Mouse (Mus musculus) heart, postnatal 10 days (tissue): ENCODE measurements around the gene 9930111J21Rik2. TPM values are rescaled to one million over a fixed set of nuclear protein-coding genes. Genes with fewer than 3 reads are reported as not detected.
A peak's percentile ranks its signal among the peaks of the same experiment; 100 is the strongest.
"Not testable (repeated sequence)": the region's sequence is repeated elsewhere in the genome, so short reads cannot be mapped to it uniquely, and the experiment has no call there.

ENCODE experiments used
- DNase-seq, 2 experiments: peaks; one replicate each; pipeline ENCODE4 v3.0.0; 2021
- intact Hi-C: fragments of 180-260 bp; cut with DNase I; formaldehyde crosslinking; loops from one replicate; pipeline ENCODE4 v1.15.1; 2025
- total RNA-seq, 2 experiments: library from RNA; stranded (reverse); gene quantifications; 2 replicates each; pipeline ENCODE4 v1.2.3; 2021

9930111J21Rik2 gene
- total RNA-seq, 2 experiments from 2014 or later, result 6.8 to 7.3 TPM

DNA sequence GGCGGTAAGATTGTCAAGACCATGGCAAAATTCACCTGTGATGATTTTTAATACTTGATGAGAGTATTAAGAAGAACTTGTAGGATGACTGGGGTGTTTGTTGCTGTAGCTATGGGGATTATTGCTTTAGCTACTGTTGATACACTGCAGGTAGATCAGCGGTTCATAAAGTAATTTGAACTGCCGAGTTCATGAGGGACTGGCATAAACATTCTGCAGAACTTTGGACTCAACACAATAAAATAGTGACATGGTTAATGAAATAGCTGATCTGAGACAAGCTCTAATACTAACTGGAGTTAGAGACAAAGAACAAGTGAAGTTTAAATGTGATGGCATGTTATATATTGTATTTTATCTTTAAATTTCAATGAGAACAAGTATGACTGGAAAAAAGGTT is 27.7 kb upstream of the 9930111J21Rik2 start:
- no peak for DNase-seq
- intact Hi-C loops, result loop anchor here (1.0 kb wide), 1 partner anchor 156 kb away; no protein-coding TSS in a partner anchor

DNA sequence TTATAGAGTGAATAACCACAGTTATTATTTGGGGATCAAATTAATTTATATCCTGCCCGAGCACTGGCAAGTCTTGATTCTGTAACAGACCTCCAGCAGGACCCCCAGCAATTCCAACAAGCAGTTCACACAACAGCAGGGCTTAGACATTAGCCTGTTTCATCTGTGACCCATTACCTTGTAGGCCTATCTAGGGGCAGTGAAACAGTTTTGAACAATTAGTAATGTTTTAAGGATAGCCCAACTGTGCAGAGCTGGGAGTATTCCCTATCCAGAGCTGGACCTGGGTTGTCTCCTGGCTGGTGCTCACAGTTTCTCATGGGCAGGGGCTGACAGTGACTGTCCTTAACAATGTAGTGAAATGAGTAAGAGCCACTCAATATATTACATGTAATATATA is 26.0 kb upstream of the 9930111J21Rik2 start:
- intact Hi-C loops, result no loop called here
- no peak for DNase-seq

DNA sequence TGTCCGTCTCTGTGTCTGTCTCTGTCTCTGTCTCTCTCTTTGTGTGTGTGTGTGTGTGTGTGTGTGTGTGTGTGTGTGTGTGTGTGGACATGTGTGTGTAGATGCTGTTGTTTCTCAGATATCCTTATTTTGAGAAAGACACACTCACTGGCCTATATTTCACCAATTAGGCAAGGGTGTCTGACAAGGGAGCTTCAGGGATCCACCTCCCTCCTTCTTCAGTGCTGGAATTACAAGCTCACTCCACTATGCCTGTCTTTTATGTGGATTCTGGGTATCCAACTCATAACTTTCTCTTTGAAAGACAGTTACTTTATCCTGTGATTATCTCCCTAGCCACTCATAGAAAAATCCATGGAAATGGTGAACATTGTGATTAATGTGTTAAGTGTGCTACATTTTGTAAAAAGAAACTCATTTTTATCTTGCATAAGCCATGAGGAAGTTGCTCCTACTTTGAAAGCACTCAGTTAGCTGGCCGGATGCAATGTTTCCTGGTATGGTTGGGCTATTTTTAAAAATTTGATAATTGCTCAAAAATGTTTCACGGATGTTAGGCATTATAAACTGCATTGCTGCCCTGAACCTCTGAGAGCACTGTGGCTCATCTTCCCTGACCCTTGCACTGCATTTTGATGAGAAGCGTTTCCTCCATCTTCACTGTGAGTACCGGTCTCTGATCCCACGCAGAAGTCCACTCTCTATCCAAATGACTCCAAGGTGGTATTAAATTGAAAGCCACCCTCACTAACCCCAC is 25.1 kb upstream of the 9930111J21Rik2 start, which contains the start of gene Ifi47:
Gene Ifi47, plus strand, starts transcription at position 587 of the 757 bp plus-strand sequence.
- peak; percentile 40 to 48 for DNase-seq

DNA sequence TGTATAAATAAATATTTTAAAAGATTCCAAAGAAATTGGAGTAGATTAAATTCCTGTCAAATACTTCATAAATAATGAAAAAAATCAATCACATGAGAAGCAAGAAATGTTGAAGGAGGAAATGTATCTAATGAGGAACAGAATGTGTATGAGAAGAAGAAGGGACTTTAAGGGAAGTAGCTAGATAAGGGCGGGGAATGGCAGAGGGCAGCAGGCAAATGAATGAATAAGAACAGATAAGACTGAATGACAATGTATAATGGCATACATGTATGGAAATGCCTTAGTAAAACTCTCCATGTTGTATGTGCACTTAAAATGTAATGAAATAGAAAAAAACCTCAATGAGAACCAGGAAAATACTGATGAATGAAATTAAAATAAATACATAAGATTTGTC is 17.3 kb upstream of the 9930111J21Rik2 start:
- no peak for DNase-seq
- intact Hi-C loops, result no loop called here

More for the DNA sequence above, 25.1 kb upstream of the 9930111J21Rik2 start, which contains the start of gene Ifi47:
- intact Hi-C loops, result not testable (repeated sequence)

DNA sequence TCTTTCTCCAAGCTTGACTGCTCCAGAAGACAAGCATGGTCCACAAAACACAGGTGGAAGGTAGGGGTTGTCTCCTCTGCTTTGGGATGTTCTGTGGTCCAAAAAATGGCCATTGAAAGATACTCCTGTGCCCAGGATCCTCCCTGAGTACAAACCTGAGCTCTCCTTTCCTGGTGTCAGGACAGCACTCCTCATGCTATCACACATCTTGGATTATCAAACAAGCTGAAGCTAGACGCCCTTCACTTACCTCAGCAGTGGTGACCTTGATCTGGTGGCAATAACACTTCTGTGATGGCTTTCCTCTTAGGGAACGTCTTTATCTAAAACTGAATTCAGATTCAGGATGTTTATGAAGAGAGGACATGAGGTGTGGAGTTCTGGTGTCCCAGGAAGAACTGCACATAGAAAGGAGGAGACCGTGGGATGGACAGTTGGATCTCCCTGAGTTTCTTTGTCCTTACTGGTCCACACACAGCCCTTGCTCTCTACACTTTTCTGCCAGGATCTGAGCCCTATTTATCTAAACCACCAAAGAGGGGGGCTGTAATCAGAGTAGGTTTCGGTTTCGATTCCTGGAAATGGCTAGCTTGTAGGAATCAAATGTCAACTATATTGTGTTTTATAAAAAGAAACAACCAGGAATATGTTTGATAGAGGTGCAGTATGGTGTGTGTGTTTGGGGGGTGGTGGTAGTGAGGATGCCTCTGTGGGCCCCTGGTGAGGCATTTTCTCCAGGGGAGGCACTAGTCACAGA is 12.8 kb upstream of the 9930111J21Rik2 start, which contains the start of gene Tgtp2:
Gene Tgtp2, minus strand, starts transcription at position 494 of the 757 bp plus-strand sequence.
- DNase-seq, intact Hi-C loops: not testable (repeated sequence)

DNA sequence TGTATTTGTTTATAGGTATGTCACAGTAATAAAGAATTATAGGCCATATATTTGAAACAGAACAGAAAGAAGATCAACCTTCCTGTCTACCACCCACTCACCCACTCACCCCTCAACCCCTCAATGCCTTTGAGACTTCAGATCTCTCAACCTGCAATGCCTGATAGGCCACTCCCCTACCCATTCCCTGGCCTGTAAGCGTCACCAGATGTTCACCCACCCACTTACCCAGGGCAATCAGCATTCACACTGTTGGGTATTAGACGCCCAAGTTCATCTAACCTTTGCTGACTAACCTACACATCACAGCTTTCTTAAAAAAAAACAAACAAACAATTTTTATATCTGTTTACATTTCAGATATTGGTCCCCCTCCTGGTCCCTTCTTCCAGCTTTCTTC is 10.8 kb upstream of the 9930111J21Rik2 start:
- DNase-seq, intact Hi-C loops: not testable (repeated sequence)

DNA sequence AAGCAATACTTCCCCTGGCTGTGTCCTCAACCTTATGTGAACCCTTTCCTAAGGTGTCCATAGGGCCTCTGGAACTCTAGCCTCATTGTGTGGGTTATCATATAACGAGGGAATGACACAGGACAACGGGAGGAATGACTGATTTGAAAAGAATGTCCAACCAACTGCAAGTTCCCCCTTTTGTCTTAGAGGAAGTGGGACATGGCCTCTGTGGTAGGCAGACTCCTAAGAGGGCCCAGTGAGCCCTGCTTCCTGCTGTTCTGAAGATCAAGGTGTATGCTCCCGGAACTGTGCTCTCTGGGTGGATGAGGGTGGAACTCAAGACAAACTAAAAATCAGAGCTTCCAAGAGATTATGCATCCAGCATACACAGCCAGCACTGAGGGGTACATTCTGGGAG is 9.0 kb upstream of the 9930111J21Rik2 start:
- intact Hi-C loops, DNase-seq: not testable (repeated sequence)

DNA sequence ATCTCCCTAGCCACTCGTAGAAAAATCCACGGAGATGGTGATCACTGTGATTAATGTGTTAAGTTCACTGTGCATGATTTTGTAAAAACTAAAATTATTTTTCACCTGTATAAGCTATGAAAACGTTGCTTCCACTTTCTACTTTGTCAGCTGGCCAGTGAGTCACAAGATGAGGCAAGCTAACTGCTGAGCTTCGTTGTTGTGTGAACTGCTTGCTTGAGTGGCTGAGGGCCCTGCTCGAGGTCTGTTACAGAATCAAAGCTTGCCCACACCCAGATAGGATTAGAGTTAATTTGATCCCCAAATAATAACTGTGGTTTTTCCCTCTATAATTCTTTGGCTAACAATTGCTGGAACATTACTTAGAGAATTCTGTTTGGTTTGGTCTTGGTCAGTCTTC is 852 bp upstream of the 9930111J21Rik2 start:
- intact Hi-C loops, DNase-seq: not testable (repeated sequence)

DNA sequence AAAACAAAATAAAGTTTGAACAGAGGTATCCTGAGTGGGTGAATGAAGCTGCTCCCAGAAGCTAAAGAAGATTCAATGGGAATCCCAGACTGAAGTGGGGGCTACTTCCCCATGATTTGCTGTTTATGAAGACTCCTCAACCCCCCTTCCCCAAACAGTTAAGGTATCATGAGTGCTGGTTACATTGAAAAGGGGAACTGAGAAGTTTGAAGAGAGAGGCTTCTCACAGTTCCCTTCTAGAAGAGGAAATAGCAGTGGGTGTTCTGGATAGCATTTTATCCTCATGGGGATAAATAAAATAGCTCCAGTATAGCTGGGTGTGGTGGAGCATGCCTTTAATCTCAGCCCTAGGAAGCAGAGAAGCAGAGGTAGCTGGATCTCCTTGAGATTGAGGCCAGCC is 978 bp downstream of the 9930111J21Rik2 start:
- DNase-seq, intact Hi-C loops: not testable (repeated sequence)

DNA sequence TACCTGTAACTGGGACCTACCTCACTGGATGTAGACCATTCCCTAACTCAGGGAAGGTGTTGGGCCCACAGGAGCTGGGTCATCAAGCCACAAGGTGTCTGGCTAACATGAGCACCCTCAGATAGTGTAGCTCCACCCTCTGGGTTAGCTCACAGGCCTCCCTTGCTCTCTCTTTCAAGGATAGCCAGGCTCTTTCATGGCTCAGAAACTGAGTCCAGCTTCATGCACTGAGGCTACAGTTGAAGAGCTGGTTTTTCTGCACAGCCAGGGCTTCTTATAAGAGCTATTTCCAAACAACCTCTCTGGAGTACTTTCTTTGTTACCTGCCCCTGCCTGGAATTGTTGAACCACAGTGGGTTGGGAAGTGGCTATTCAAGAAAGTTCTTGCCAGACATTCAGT is 39.0 kb downstream of the 9930111J21Rik2 start:
- DNase-seq, intact Hi-C loops: not testable (repeated sequence)

DNA sequence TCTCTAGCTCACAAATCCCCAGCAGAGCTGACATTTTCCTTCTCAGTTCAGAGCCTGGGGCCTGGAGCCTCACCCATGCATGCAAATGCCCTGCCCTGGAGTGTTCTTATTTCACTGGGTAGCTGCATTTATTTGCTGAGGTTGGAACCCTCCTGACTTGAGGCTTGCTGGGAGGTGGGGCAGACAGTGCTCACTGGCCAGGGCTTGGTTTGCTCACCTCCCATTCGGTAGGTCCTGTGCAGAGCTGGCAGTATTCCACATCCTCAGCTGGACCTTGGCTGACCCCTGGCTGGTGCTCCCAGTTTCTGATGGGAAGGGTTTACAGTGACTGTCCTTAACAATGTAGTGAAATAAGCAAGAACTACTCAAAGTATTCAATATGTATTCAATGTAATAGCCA is 44.3 kb downstream of the 9930111J21Rik2 start:
- intact Hi-C loops, DNase-seq: not testable (repeated sequence)

DNA sequence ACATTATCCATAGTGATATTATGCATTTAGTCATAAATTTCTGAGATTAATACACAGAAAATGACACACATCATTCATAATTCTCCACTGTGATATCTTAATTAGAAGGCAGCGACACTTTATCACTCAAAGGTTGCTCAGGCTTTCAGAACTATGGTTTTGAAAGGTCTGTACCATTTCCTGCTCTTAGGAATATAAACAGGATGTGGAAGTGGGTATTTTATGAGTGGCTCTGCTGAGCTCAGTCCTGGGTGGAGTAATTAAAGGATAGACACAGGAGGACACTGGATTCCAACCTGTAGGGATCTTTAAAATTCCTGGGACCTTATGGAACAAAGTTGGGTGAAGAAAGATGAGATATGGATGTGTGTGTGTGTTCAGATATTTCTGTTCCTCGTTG is 44.7 kb downstream of the 9930111J21Rik2 start:
- DNase-seq, intact Hi-C loops: not testable (repeated sequence)

DNA sequence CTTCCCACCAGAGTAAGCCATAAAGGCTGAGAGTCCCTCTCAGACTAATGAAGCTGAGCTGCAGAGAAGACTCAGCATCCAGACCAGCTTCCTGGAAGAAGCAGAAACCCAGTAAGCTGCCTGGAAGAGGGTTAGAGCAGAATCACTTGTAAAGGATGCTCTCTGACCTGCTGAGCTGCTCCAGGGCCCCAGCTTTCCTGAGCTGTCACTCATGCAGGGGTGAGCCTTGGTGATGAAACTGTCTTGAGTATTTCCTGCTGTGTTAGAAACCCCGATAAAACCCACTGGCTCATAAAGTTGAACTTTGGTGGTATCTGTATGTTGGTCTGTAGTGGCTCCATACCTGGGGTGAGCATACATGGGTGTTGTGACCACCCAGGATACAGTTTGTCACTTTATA is 50.6 kb downstream of the 9930111J21Rik2 start:
- DNase-seq, intact Hi-C loops: not testable (repeated sequence)

DNA sequence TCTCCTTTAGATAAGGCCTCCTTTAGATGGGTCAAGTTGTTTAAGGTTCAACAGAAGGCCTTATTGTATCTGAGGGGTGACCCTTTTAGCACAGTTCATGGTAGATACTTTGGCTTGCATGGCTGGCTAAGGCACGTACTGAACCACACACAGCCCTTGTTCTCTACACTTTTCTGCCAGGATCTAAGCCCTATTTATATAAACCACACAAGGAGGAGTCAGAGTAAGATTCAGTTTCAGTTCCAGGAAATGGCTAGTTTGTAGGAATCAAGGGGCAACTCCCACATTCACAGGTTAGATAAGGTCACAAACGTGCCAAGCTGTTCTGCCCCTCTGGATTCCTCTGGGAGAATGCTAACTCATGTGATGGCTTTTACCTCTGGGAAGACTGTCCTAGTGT is 57.0 kb downstream of the 9930111J21Rik2 start, which contains the start of gene Tgtp1:
Gene Tgtp1, minus strand, starts transcription at position 155 of the 400 bp plus-strand sequence.
- DNase-seq, intact Hi-C loops: not testable (repeated sequence)

DNA sequence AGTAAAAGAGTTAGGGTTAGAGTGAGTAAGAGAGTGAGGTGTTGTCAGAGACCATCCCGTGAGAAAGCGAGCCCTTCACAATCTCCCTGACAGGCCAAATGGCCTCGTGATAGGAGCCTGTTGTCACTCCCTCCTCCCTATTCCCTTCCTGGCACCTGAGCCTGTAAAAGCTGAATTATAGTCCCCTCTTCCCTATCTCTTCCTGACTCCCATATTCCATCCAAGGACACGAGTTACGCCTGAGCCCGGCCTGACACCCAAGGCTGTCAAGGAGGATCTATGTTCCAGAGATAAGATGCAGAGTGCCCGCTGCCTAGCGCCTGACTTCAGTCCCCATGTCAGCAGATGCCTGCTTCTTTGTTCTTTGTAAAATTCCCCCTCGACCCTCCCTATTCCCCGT is 57.7 kb downstream of the 9930111J21Rik2 start:
- intact Hi-C loops, DNase-seq: not testable (repeated sequence)

DNA sequence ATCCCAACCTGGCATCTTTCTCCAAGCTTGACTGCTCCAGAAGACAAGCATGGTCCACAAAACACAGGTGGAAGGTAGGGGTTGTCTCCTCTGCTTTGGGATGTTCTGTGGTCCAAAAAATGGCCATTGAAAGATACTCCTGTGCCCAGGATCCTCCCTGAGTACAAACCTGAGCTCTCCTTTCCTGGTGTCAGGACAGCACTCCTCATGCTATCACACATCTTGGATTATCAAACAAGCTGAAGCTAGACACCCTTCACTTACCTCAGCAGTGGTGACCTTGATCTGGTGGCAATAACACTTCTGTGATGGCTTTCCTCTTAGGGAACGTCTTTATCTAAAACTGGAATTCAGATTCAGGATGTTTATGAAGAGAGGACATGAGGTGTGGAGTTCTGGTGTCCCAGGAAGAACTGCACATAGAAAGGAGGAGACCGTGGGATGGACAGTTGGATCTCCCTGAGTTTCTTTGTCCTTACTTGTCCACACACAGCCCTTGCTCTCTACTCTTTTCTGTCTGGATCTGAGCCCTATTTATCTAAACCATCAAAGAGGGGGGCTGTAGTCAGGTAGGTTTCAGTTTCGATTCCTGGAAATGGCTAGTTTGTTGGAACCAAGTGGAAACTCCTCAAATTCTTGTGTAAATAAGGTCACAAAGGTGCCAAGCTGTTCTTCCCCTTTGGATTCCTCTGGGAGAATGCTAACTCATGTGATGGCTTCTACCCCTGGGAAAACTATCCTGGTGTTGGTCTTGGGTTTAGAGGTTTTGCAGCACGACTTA is 59.1 kb downstream of the 9930111J21Rik2 start, which contains the start of gene Gm12185:
Gene Gm12185, minus strand, starts transcription at position 487 of the 781 bp plus-strand sequence.
- DNase-seq, result peak in 1 of 2 experiments; percentile 7
- intact Hi-C loops, result not testable (repeated sequence)

DNA sequence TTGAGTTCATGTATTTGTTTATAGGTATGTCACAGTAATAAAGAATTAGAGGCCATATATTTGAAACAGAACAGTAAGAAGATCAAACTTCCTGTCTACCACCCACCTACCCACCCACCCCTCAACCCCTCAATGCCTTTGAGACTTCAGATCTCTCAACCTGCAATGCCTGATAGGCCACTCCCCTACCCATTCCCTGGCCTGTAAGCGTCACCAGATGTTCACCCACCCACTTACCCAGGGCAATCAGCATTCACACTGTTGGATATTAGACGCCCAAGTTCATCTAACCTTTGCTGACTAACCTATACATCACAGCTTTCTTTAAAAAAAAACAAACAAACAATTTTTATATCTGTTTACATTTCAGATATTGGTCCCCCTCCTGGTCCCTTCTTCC is 61.1 kb downstream of the 9930111J21Rik2 start:
- DNase-seq, intact Hi-C loops: not testable (repeated sequence)

DNA sequence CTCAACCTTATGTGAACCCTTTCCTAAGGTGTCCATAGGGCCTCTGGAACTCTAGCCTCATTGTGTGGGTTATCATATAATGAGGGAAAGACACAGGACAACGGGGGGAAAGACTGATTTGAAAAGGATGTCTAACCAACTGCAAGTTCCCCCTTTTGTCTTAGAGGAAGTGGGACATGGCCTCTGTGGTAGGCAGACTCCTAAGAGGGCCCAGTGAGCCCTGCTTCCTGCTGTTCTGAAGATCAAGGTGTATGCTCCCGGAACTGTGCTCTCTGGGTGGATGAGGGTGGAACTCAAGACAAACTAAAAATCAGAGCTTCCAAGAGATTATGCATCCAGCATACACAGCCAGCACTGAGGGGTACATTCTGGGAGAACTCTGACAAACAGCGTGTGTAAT is 62.8 kb downstream of the 9930111J21Rik2 start:
- DNase-seq, intact Hi-C loops: not testable (repeated sequence)

DNA sequence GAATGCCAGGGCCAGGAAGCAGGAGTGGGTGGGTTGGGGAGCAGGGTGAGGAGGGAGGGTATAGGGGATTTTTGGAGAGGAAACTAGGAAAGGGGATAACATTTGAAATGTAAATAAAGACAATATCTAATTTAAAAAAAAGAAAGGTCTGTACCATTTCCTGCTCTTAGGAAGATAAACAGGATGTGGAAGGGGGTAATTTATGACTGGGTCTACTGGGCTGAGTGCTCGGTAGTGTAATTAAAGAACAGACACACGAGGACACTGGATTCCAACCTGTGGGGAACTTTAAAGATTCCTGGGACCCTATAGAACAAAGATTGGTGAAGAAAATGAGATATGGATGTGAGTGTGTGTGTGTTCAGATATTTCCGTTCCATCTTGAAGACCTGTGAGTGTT is 68.2 kb downstream of the 9930111J21Rik2 start:
- intact Hi-C loops, DNase-seq: not testable (repeated sequence)

DNA sequence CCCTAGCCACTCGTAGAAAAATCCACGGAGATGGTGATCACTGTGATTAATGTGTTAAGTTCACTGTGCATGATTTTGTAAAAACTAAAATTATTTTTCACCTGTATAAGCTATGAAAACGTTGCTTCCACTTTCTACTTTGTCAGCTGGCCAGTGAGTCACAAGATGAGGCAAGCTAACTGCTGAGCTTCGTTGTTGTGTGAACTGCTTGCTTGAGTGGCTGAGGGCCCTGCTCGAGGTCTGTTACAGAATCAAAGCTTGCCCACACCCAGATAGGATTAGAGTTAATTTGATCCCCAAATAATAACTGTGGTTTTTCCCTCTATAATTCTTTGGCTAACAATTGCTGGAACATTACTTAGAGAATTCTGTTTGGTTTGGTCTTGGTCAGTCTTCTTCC is 71.0 kb downstream of the 9930111J21Rik2 start:
- intact Hi-C loops, DNase-seq: not testable (repeated sequence)
